ENCODE assay signal across 12 mouse cellular contexts in genomic region chr5:127956511-127957097, GRCm38 (mm10).
DNase-seq lines count a peak whose midpoint lies in the region; ATAC-seq and TF ChIP-seq lines count a peak whose summit lies in the region.
"Had no signal": no experiment of that assay in that cellular context is flagged by ENCODE, and none has a peak within 500 bp of the region (broad histone marks: within the 10 kb centered on the region; RNA-seq: fewer than 3 reads in every experiment).

No protein-coding gene starts in this region.

- no peak for TF ChIP-seq CTCF in kidney, adult 2 months (conservative IDR thresholded peaks at IDR 0.05; ENCODE audit: insufficient read depth, insufficient read length, low read depth, low read length)

- H3K36me3 ChIP-seq in kidney, adult 2 months (ENCODE audit: control insufficient read depth, insufficient read depth, low read length), result no peaks in the 10 kb centered on the region
- H3K36me3 ChIP-seq in kidney, embryonic 15.5 days, result no peaks in the 10 kb centered on the region

- WGBS in kidney, adult 2 months, result 77% methylated on average over 17 of the region's 17 CpGs
- WGBS in kidney, embryonic 15.5 days, result 80% methylated on average over 17 of the region's 17 CpGs

- peak; percentile 85 for DNase-seq in brain, adult 2 months (ENCODE audit: low read depth, low spot score)
- DNase-seq in frontal cortex, adult 2 months (ENCODE audit: extremely low spot score in 1 of 2, low spot score in 1 of 2), result peak; percentile 75 to 83
- DNase-seq in left cerebral cortex, adult 11 months (ENCODE audit: low spot score), result peak; percentile 38
- peak; percentile 48 for DNase-seq in lung, postnatal 10 days
- DNase-seq in kidney, adult 2 months, result no peak
- no peak for DNase-seq in spleen, postnatal 36 days (ENCODE audit: low spot score in 2 of 2)
- no peak for DNase-seq in cerebellum, adult 11 months
- DNase-seq: heart, adult 18-20 months; kidney, postnatal 25 days; thymus, postnatal 14 days had no signal

- H3K9me3 ChIP-seq in kidney, embryonic 15.5 days (replicated peaks), result no peaks in the 10 kb centered on the region

- no peak overlapping the region for H3K27ac ChIP-seq in kidney, adult 2 months (ENCODE audit: insufficient read depth, low read depth, low read length)
- H3K27ac ChIP-seq in kidney, embryonic 15.5 days, result no peak overlapping the region
- H3K27ac ChIP-seq: hindbrain, embryonic 14.5 days had no signal

- H3K4me1 ChIP-seq in kidney, adult 2 months (ENCODE audit: control insufficient read depth, insufficient read depth, low read length), result no peaks in the 10 kb centered on the region; the same call in 1 of the 2 replicates
- no peaks in the 10 kb centered on the region for H3K4me1 ChIP-seq in kidney, embryonic 15.5 days

- H3K4me2 ChIP-seq in kidney, embryonic 15.5 days, result no peak overlapping the region
- H3K4me2 ChIP-seq: hindbrain, embryonic 14.5 days had no signal

- H3K4me3 ChIP-seq in kidney, adult 2 months (ENCODE audit: insufficient read depth, low read depth, low read length), result no peak overlapping the region
- H3K4me3 ChIP-seq in kidney, embryonic 15.5 days (replicated peaks), result no peak overlapping the region

- ATAC-seq in kidney, embryonic 15.5 days (replicated peaks; ENCODE audit: low FRiP score), result no peak

- TF ChIP-seq POLR2A in kidney, adult 2 months (IDR thresholded peaks at IDR 0.05; ENCODE audit: low read depth, low read length), result no peak

- H3K9ac ChIP-seq in kidney, embryonic 15.5 days, result no peak overlapping the region
- H3K9ac ChIP-seq: hindbrain, embryonic 14.5 days had no signal

- H3K27me3 ChIP-seq in kidney, adult 2 months (replicated peaks; ENCODE audit: control insufficient read depth, insufficient read depth, low read length), result no peaks in the 10 kb centered on the region; the same call in 1 of the 2 replicates
- no peaks in the 10 kb centered on the region for H3K27me3 ChIP-seq in kidney, embryonic 15.5 days

Comparison
In these comparisons a context has a peak if more than half of its experiments do, and no peak if none do; other contexts are left out.
1. DNase-seq: peak in brain, adult 2 months (single experiment), frontal cortex, adult 2 months (2 of 2), left cerebral cortex, adult 11 months (single experiment) and lung, postnatal 10 days (single experiment); none in kidney, adult 2 months (single experiment), spleen, postnatal 36 days (0 of 2) and cerebellum, adult 11 months (single experiment).